Mouse (Mus musculus): ENCODE data around the gene Dop1b. TPM values are rescaled to one million over a fixed set of nuclear protein-coding genes. Genes with fewer than 3 reads are reported as not detected.

Dop1b gene
- polyA plus RNA-seq, 1 experiment from 2014 or later, result 21.6 TPM

DNA sequence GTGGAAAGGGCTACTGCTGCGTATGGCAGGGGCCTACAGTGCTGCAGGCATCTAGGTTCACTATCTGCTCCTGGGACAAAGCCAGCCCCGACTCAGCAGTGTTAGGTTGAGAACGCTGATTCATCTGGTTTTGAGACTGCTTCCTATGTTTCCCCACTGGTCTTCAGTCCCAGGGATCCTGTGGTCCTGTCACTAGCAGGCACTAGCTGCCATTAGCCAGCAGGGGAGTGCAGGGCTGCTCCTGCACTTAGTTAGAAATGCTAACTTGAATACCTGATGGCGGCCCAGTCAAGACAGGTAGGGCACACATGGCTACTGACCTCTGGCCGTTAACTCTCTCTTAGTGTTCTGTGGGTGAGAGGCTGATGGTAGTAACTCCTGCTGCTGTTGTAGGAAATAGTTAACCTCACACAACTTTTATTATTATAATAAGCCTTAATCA lies 32.4 kb downstream of the Dop1b start:
- peak overlapping the region; percentile 44; the same call in 1 of the 2 replicates for H3K4me2 ChIP-seq (ENCODE audit: low read depth, low read length)
- no peaks in the 10 kb centered on the region for H3K27me3 ChIP-seq (ENCODE audit: control insufficient read depth, insufficient read depth, low read depth, low read length)
- H3K4me1 ChIP-seq (ENCODE audit: control insufficient read depth, low read depth, low read length), result peaks cover 47% of the 10 kb centered on the region
- H3K9me3 ChIP-seq (replicated peaks; ENCODE audit: control insufficient read depth, low read length), result no peaks in the 10 kb centered on the region
- peak overlapping the region; percentile 11; the same call in 1 of the 2 replicates for H3K9ac ChIP-seq (ENCODE audit: low read depth, low read length)
- peaks cover 6% of the 10 kb centered on the region for H3K36me3 ChIP-seq (ENCODE audit: control insufficient read depth, insufficient read depth)
- H3K4me3 ChIP-seq (ENCODE audit: low read depth, low read length), result no peak overlapping the region
- H3K27ac ChIP-seq (ENCODE audit: low read length), result peak overlapping the region; percentile 90
- 34% methylated on average over 5 of the region's 5 CpGs for WGBS (ENCODE audit: insufficient replicate concordance)
- peak; percentile 41 for ATAC-seq (ENCODE audit: low read depth)

DNA sequence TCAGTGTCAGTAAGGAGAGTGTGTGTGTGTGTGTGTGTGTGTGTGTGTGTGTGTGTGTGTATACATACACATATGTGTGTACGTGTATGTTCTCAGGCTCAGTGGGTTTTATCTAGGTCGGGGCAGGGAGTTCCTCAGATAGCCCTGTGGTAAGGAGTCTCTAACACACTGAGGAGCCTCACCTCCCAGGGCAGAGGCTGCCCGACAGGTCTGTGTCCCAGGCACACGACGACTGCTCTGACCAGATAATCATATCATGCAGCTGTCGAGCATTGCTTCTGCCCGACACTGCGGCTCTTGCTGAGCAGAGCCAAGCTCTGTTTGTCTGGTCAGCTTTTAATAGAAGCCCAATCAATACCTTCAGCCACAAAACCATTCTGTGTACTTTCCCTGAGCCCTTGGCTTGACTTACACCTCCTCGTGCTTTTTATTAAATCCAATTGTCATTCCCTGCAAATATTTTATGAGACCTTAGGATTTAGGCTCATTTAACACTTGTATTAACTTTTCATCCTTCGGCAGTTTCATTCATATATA lies 33.2 kb downstream of the Dop1b start:
- H3K9ac ChIP-seq (ENCODE audit: low read depth, low read length), result peak overlapping the region; percentile 40

DNA sequence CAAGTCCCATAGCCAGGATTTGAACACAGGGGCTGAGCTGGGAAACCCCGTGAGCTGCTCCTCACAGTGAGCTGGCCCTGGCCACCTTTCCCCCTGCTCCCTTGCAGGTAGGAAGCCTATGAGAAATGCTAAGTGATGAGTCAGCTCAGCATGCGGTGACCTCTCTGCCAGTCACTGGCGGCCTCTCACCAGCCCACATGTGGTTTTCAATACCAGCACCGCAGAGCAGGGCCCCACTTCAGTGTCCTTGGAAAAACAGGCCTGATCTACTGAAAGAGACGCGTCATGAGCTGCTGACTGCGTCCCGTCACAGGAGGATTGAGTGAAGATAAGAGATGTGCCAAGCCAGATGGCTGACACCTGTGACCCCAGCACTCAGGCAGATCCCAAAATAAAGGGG lies 34.7 kb downstream of the Dop1b start:
- no peak overlapping the region for H3K9ac ChIP-seq (ENCODE audit: low read depth, low read length)
- no peak for ATAC-seq (ENCODE audit: low read depth)
- H3K9me3 ChIP-seq (replicated peaks; ENCODE audit: control insufficient read depth, low read length), result no peaks in the 10 kb centered on the region
- no peak overlapping the region for H3K4me3 ChIP-seq (ENCODE audit: low read depth, low read length)
- H3K36me3 ChIP-seq (ENCODE audit: control insufficient read depth, insufficient read depth), result no peaks in the 10 kb centered on the region; the same call in 1 of the 2 replicates
- peaks cover 47% of the 10 kb centered on the region for H3K4me1 ChIP-seq (ENCODE audit: control insufficient read depth, low read depth, low read length)
- no peak overlapping the region for H3K4me2 ChIP-seq (ENCODE audit: low read depth, low read length)
- 70% methylated on average over 8 of the region's 8 CpGs for WGBS (ENCODE audit: insufficient replicate concordance)
- no peak overlapping the region for H3K27ac ChIP-seq (ENCODE audit: low read length)
- H3K27me3 ChIP-seq (ENCODE audit: control insufficient read depth, insufficient read depth, low read depth, low read length), result no peaks in the 10 kb centered on the region

More for the DNA sequence above, 33.2 kb downstream of the Dop1b start:
- H3K4me3 ChIP-seq (ENCODE audit: low read depth, low read length), result no peak overlapping the region
- H3K27me3 ChIP-seq (ENCODE audit: control insufficient read depth, insufficient read depth, low read depth, low read length), result no peaks in the 10 kb centered on the region
- peaks cover 3% of the 10 kb centered on the region for H3K36me3 ChIP-seq (ENCODE audit: control insufficient read depth, insufficient read depth)
- WGBS (ENCODE audit: insufficient replicate concordance), result 22% methylated on average over 10 of the region's 10 CpGs
- peak overlapping the region; percentile 90 for H3K27ac ChIP-seq (ENCODE audit: low read length)
- ATAC-seq (ENCODE audit: low read depth), result peak; percentile 96
- H3K4me2 ChIP-seq (ENCODE audit: low read depth, low read length), result peak overlapping the region; percentile 44
- H3K9me3 ChIP-seq (replicated peaks; ENCODE audit: control insufficient read depth, low read length), result no peaks in the 10 kb centered on the region
- peaks cover 47% of the 10 kb centered on the region for H3K4me1 ChIP-seq (ENCODE audit: control insufficient read depth, low read depth, low read length)

DNA sequence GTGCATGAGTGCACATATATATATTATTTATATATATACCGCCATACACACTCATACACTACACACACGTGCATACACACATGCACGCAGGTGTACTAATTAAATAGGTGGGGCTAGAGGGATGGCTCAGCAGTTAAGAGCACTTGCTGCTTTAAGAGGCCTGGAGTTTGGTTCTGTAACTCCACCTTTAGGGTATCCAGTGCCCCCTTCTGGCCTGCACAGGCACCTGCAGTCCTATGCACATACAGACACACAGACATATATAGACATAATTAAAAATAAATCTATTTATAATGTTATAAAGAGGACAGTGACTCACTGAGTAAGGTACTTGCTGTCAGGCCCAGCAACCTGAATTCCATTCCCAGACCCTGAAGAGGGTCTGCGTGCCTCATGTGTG lies 35.3 kb downstream of the Dop1b start:
- H3K27me3 ChIP-seq (ENCODE audit: control insufficient read depth, insufficient read depth, low read depth, low read length), result no peaks in the 10 kb centered on the region
- no peak for ATAC-seq (ENCODE audit: low read depth)
- H3K9ac ChIP-seq (ENCODE audit: low read depth, low read length), result no peak overlapping the region
- no peak overlapping the region for H3K4me2 ChIP-seq (ENCODE audit: low read depth, low read length)
- H3K4me1 ChIP-seq (ENCODE audit: control insufficient read depth, low read depth, low read length), result peaks cover 44% of the 10 kb centered on the region
- no peaks in the 10 kb centered on the region for H3K9me3 ChIP-seq (replicated peaks; ENCODE audit: control insufficient read depth, low read length)
- H3K27ac ChIP-seq (ENCODE audit: low read length), result no peak overlapping the region
- no peaks in the 10 kb centered on the region; the same call in 1 of the 2 replicates for H3K36me3 ChIP-seq (ENCODE audit: control insufficient read depth, insufficient read depth)
- no peak overlapping the region for H3K4me3 ChIP-seq (ENCODE audit: low read depth, low read length)
- WGBS (ENCODE audit: insufficient replicate concordance), result 82% methylated on average over 4 of the region's 4 CpGs

DNA sequence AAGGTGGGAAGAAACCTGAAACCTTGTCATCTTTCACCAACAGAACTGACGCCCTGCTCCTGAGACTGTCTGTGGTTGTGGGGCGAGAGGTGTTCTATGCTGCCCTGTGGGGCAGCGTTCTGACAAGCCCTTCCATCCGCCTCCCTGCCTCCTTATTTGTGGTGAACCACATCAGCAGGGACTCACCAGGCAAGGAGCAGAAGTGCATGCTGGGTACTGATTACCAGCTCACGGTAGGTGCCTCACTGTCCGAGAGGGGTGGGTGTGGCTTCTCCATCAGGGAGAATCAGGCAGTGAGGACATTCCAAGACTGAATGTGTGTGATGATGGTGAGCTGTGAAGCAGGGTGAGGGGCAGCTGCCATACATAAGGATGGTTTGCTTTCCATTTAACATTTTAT lies 35.7 kb downstream of the Dop1b start:
- H3K4me2 ChIP-seq (ENCODE audit: low read depth, low read length), result no peak overlapping the region
- H3K27me3 ChIP-seq (ENCODE audit: control insufficient read depth, insufficient read depth, low read depth, low read length), result no peaks in the 10 kb centered on the region
- no peak overlapping the region for H3K27ac ChIP-seq (ENCODE audit: low read length)
- H3K9ac ChIP-seq (ENCODE audit: low read depth, low read length), result no peak overlapping the region
- H3K9me3 ChIP-seq (replicated peaks; ENCODE audit: control insufficient read depth, low read length), result no peaks in the 10 kb centered on the region
- 49% methylated on average over 6 of the region's 6 CpGs for WGBS (ENCODE audit: insufficient replicate concordance)
- ATAC-seq (ENCODE audit: low read depth), result no peak
- peaks cover 41% of the 10 kb centered on the region for H3K4me1 ChIP-seq (ENCODE audit: control insufficient read depth, low read depth, low read length)
- H3K36me3 ChIP-seq (ENCODE audit: control insufficient read depth, insufficient read depth), result no peaks in the 10 kb centered on the region; the same call in 1 of the 2 replicates
- H3K4me3 ChIP-seq (ENCODE audit: low read depth, low read length), result no peak overlapping the region

DNA sequence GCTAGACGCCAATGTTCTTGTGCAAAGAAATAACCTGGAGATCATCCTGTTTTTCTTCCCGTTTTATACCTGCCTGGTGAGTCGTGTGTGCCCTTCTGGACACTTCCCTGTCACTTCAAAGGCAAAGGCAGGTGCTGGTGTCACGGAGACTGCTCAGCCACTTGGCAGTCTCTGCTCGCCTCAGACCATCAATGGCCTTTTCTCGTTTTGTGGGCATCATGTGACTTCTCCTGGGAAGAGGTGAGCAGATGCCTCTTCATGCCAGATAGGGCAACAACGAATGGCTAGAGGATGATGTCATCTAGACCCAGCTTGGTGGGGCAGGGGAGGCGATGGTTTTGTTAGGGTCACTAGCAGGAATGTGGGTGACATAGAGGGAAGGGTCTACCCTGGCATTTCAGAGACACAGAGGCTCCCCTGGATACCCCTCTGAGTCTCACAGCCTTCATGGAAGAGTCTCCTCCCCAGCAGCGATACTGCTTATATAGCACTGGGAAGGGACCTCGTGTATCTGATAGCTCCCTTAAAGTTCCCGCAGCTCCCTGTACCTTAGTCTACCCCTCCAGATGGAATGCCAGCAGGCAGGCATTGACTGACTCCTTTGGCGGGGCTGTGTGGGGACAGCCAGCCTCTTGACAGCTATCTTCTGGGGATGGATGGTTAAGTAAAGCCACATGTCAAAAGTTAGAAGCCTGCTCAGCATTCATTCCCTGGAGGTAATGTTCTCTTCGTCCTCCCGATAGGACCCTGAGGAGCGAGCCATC lies 37.6 kb downstream of the Dop1b start:
- no peak overlapping the region for H3K27ac ChIP-seq (ENCODE audit: low read length)
- H3K4me2 ChIP-seq (ENCODE audit: low read depth, low read length), result no peak overlapping the region
- H3K36me3 ChIP-seq (ENCODE audit: control insufficient read depth, insufficient read depth), result peaks cover 4% of the 10 kb centered on the region
- no peaks in the 10 kb centered on the region for H3K27me3 ChIP-seq (ENCODE audit: control insufficient read depth, insufficient read depth, low read depth, low read length)
- no peak overlapping the region for H3K9ac ChIP-seq (ENCODE audit: low read depth, low read length)
- H3K4me1 ChIP-seq (ENCODE audit: control insufficient read depth, low read depth, low read length), result peaks cover 28% of the 10 kb centered on the region
- 75% methylated on average over 15 of the region's 15 CpGs for WGBS (ENCODE audit: insufficient replicate concordance)
- H3K9me3 ChIP-seq (replicated peaks; ENCODE audit: control insufficient read depth, low read length), result no peaks in the 10 kb centered on the region
- ATAC-seq (ENCODE audit: low read depth), result no peak
- H3K4me3 ChIP-seq (ENCODE audit: low read depth, low read length), result no peak overlapping the region

DNA sequence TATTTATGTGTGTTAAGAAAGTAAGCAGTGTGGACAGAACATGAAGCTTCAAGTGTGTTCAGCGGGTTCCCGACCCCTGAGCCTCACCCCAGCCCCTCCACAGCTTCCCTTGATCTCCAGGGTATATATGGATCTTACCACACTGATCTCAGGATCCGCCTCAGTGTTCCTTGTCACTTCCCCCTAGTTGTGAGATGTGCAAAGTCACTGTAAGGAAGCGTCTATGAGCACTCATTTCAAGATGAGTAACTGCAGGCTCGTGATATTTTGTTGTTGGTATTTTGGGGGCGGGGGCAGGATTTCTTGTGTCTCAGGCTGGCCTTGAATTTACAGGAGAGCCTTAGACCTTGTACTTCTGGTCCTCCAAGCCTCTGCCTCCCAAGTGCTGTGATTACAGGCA lies 38.8 kb downstream of the Dop1b start:
- ATAC-seq (ENCODE audit: low read depth), result no peak
- H3K9ac ChIP-seq (ENCODE audit: low read depth, low read length), result no peak overlapping the region

DNA sequence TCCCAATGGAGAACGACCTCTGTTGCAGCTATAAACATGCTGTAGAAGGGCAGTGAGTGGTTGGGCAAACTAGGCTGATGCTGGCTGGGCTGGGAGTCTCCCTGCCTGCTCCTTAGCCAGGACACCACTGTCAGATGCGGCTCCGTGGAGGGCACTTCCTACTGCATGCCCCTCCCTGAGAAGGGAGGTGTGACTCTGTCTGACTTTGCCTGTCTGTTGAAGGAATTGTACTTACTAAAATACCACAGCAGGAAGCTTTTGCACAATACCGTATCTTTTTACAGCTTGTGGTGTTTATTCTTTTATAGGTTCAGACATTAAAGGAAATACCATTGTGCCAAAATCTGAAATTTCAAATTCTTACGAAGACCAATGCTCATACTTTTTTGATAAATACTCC lies 40.1 kb downstream of the Dop1b start:
- no peak overlapping the region for H3K9ac ChIP-seq (ENCODE audit: low read depth, low read length)
- H3K36me3 ChIP-seq (ENCODE audit: control insufficient read depth, insufficient read depth), result peaks cover 4% of the 10 kb centered on the region
- H3K27ac ChIP-seq (ENCODE audit: low read length), result no peak overlapping the region
- 38% methylated on average over 5 of the region's 5 CpGs for WGBS (ENCODE audit: insufficient replicate concordance)
- H3K4me3 ChIP-seq (ENCODE audit: low read depth, low read length), result no peak overlapping the region
- no peaks in the 10 kb centered on the region for H3K9me3 ChIP-seq (replicated peaks; ENCODE audit: control insufficient read depth, low read length)
- no peak for ATAC-seq (ENCODE audit: low read depth)
- H3K27me3 ChIP-seq (ENCODE audit: control insufficient read depth, insufficient read depth, low read depth, low read length), result no peaks in the 10 kb centered on the region
- H3K4me1 ChIP-seq (ENCODE audit: control insufficient read depth, low read depth, low read length), result peaks cover 4% of the 10 kb centered on the region; the same call in 1 of the 2 replicates
- no peak overlapping the region for H3K4me2 ChIP-seq (ENCODE audit: low read depth, low read length)

More for the DNA sequence above, 38.8 kb downstream of the Dop1b start:
- Histone ChIP-seq H3K27ac (ENCODE audit: low read length) (no peak overlapping the region), H3K4me2 (ENCODE audit: low read depth, low read length) (no peak overlapping the region), H3K4me1 (ENCODE audit: control insufficient read depth, low read depth, low read length) (peaks cover 16% of the 10 kb centered on the region), H3K4me3 (ENCODE audit: low read depth, low read length) (no peak overlapping the region), H3K36me3 (ENCODE audit: control insufficient read depth, insufficient read depth) (peaks cover 4% of the 10 kb centered on the region), H3K9me3 (replicated peaks; ENCODE audit: control insufficient read depth, low read length) (no peaks in the 10 kb centered on the region), H3K27me3 (ENCODE audit: control insufficient read depth, insufficient read depth, low read depth, low read length) (no peaks in the 10 kb centered on the region)
- 41% methylated on average over 6 of the region's 6 CpGs for WGBS (ENCODE audit: insufficient replicate concordance)

DNA sequence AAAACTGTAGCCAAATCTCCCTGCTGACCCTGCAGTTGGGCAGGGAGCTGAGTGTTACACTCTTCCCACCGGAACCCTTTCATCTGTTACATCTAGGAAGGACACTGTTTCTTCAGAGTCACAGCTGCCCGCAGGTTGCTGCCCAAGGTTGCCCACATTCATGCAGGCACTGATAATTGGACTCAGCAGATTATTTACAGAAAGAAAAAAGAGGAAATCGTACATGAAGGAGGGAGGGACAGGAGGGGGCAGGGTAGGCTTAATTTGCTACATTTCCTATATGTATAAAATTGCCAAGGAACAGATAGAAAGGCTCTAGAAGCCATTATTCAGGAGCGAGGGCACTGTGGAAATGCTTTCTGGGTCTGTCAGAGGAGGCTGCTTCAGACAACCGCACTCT lies 44.9 kb downstream of the Dop1b start:
- no peak for ATAC-seq (ENCODE audit: low read depth)
- H3K27ac ChIP-seq (ENCODE audit: low read length), result no peak overlapping the region
- H3K9me3 ChIP-seq (replicated peaks; ENCODE audit: control insufficient read depth, low read length), result no peaks in the 10 kb centered on the region
- no peak overlapping the region for H3K9ac ChIP-seq (ENCODE audit: low read depth, low read length)
- peaks cover 12% of the 10 kb centered on the region for H3K36me3 ChIP-seq (ENCODE audit: control insufficient read depth, insufficient read depth)
- H3K4me1 ChIP-seq (ENCODE audit: control insufficient read depth, low read depth, low read length), result no peaks in the 10 kb centered on the region
- 51% methylated on average over 5 of the region's 5 CpGs for WGBS (ENCODE audit: insufficient replicate concordance)
- H3K4me2 ChIP-seq (ENCODE audit: low read depth, low read length), result no peak overlapping the region
- no peaks in the 10 kb centered on the region for H3K27me3 ChIP-seq (ENCODE audit: control insufficient read depth, insufficient read depth, low read depth, low read length)
- no peak overlapping the region for H3K4me3 ChIP-seq (ENCODE audit: low read depth, low read length)

All from liver, embryonic 16.5 days (tissue).